Mouse (Mus musculus) bone marrow macrophage, adult 2 months (primary cell): ENCODE results near the gene Sytl5. TPM values are rescaled to one million over a fixed set of nuclear protein-coding genes. Genes with fewer than 3 reads are reported as not detected.

Source experiments
- H3K27ac ChIP-seq: 2 replicates; pipeline ENCODE4 v1.5.1; 2012; ENCODE audit warnings: low read depth, low read length; ENCODE audit not compliant: insufficient read depth
- H3K4me1 ChIP-seq: 2 replicates; pipeline ENCODE4 v1.6.1; 2012; ENCODE audit warnings: low read length; ENCODE audit not compliant: control insufficient read depth, insufficient read depth
- H3K4me3 ChIP-seq: 2 replicates; pipeline ENCODE4 v1.5.1; 2012; ENCODE audit warnings: mild to moderate bottlenecking, low read length, moderate library complexity; ENCODE audit not compliant: insufficient read depth
- CTCF ChIP-seq: IDR thresholded peaks from 2 replicates; pipeline ENCODE4 v1.5.1; 2012; ENCODE audit warnings: low read depth, mild to moderate bottlenecking, low read length, moderate library complexity
- POLR2A ChIP-seq: IDR thresholded peaks from 2 replicates; pipeline ENCODE4 v1.6.1; 2012; ENCODE audit warnings: mild to moderate bottlenecking, low read depth, low read length, borderline replicate concordance
- polyA plus RNA-seq: library from polyadenylated mRNA; stranded (reverse); fragments of >200 nt; gene quantifications from 2 replicates; pipeline ENCODE4 v1.2.4, GENCODE M21; 2012; ENCODE audit not compliant: missing spikeins, insufficient read depth, insufficient read length

Sytl5 gene
- not detected in 2 replicates for polyA plus RNA-seq

GRCm38 (mm10) chrX:9885322-9885721 lies at the start of gene Sytl5:
Gene Sytl5 (plus strand): TSS chrX:9885622.
- H3K27ac ChIP-seq = no peak within 1 kb of the TSS
- H3K4me1 ChIP-seq = no peaks in the 10 kb centered on the region
- no peak within 1 kb of the TSS for H3K4me3 ChIP-seq
- TF ChIP-seq POLR2A = no peak
- no peak for TF ChIP-seq CTCF

DNA sequence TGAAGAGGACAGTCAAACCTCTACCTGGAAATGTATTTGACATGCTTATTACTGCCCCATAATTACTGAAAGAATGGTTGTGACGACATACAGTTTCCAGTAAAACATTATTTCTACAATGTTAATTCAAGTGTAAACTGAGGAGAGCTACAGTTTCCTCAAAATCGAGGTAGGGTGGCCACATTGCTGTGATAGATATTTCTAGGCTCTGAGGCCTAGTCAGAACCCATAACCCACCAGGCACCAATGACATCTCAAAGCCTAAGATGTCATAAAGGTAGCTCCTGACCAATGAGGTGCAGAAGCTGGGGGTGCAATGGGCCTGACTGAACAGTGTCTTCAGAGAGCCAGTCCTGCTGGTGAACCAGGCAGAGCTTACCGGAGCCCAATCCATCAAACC lies 38.8 kb upstream of the Sytl5 start, which contains the start of gene Hypm:
Gene Hypm (plus strand): TSS at position 301 of the 400 bp plus-strand sequence.
- no peak for TF ChIP-seq POLR2A
- no peak for TF ChIP-seq CTCF
- no peak within 1 kb of the TSS for H3K27ac ChIP-seq
- no peaks in the 10 kb centered on the region for H3K4me1 ChIP-seq
- H3K4me3 ChIP-seq = no peak within 1 kb of the TSS

- Histone ChIP-seq H3K4me1 (no peaks in the 10 kb centered on the region), H3K4me3 (no peak within 1 kb of the TSS), H3K27ac (no peak within 1 kb of the TSS)
- no peak for TF ChIP-seq POLR2A
- no peak for TF ChIP-seq CTCF
These were observed 36.0 kb upstream of the Sytl5 start, which contains the start of gene H2al3 for GRCm38 (mm10) chrX:9849403-9849802. Gene H2al3 (plus strand): TSS chrX:9849703.

DNA sequence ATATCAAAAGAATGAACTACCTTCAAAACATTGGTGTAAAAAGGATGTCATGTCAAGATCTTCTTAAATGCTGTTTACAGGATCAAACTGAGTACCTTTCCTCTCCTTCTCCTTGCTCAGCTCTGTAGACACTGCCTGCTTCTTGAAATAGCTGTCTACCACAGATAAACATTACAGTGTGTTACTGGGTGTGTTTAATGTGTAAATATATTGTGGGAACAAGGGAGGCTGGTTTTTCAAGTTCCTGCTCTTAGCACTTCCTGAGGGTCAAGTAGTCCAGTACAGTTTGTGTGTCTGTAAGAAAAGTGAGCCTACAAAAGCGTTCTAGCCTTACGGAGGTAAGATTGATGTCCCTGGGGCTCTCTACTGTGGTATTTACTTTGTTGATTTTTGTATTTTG lies 23.6 kb upstream of the Sytl5 start:
- no peak for TF ChIP-seq POLR2A
- TF ChIP-seq CTCF = no peak
- no peaks in the 10 kb centered on the region for H3K4me1 ChIP-seq
- no peak overlapping the region for H3K4me3 ChIP-seq
- H3K27ac ChIP-seq = no peak overlapping the region

DNA sequence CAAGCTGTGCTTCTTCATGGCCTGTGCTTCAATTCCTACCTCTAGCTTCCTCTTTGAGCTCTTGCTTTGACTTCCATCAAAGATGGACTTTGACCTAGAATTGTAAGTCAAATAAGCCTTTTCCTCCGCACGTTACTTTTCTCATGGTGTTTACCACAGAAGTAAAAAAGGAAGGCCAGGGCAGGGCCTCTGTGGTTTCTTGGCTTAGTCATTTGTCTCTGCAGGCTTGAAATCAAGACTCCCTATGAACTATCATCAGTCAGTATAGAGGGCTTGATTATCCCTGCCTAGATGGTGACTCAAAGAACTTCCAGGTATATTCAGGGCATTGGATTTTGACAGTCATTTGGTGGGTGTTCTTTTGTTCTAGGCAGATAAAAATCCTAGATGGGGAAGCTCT lies 9.9 kb upstream of the Sytl5 start:
- no peaks in the 10 kb centered on the region for H3K4me1 ChIP-seq
- TF ChIP-seq CTCF (no peak), POLR2A (no peak)
- no peak overlapping the region for H3K4me3 ChIP-seq
- no peak overlapping the region for H3K27ac ChIP-seq

GRCm38 (mm10) chrX:9909572-9909971 lies 24.1 kb downstream of the Sytl5 start:
- H3K4me3 ChIP-seq = no peak overlapping the region
- no peak for TF ChIP-seq CTCF
- no peak for TF ChIP-seq POLR2A

GRCm38 (mm10) chrX:9933839-9934238 lies 48.4 kb downstream of the Sytl5 start:
- Histone ChIP-seq H3K27ac (no peak overlapping the region), H3K4me1 (no peaks in the 10 kb centered on the region), H3K4me3 (no peak overlapping the region)
- TF ChIP-seq CTCF (no peak), POLR2A (no peak)

More at GRCm38 (mm10) chrX:9909572-9909971, 24.1 kb downstream of the Sytl5 start:
- Histone ChIP-seq H3K4me1 (no peaks in the 10 kb centered on the region), H3K27ac (no peak overlapping the region)

GRCm38 (mm10) chrX:9984094-9984669 lies 98.8 kb downstream of the Sytl5 start:
- H3K4me3 ChIP-seq = no peak overlapping the region
- H3K4me1 ChIP-seq = no peaks in the 10 kb centered on the region
- H3K27ac ChIP-seq = no peak overlapping the region
- TF ChIP-seq POLR2A = no peak
- TF ChIP-seq CTCF = no peak

- TF ChIP-seq POLR2A = no peak
- no peak for TF ChIP-seq CTCF
- no peak overlapping the region for H3K4me3 ChIP-seq
- H3K27ac ChIP-seq = no peak overlapping the region
- no peaks in the 10 kb centered on the region for H3K4me1 ChIP-seq
These were observed 115.3 kb downstream of the Sytl5 start for GRCm38 (mm10) chrX:10000718-10001117.

- Histone ChIP-seq H3K4me3 (no peak overlapping the region), H3K27ac (no peak overlapping the region), H3K4me1 (no peaks in the 10 kb centered on the region)
- TF ChIP-seq POLR2A (no peak), CTCF (no peak)
These were observed 120.5 kb downstream of the Sytl5 start for GRCm38 (mm10) chrX:10005946-10006345.
